Mouse (Mus musculus): Measurements from ENCODE around the gene Ppp1r3e. TPM values are rescaled to one million over a fixed set of nuclear protein-coding genes. Genes with fewer than 3 reads are reported as not detected.

The Ppp1r3e gene
- polyA plus RNA-seq, 1 experiment from 2014 or later, result 1.5 TPM

DNA sequence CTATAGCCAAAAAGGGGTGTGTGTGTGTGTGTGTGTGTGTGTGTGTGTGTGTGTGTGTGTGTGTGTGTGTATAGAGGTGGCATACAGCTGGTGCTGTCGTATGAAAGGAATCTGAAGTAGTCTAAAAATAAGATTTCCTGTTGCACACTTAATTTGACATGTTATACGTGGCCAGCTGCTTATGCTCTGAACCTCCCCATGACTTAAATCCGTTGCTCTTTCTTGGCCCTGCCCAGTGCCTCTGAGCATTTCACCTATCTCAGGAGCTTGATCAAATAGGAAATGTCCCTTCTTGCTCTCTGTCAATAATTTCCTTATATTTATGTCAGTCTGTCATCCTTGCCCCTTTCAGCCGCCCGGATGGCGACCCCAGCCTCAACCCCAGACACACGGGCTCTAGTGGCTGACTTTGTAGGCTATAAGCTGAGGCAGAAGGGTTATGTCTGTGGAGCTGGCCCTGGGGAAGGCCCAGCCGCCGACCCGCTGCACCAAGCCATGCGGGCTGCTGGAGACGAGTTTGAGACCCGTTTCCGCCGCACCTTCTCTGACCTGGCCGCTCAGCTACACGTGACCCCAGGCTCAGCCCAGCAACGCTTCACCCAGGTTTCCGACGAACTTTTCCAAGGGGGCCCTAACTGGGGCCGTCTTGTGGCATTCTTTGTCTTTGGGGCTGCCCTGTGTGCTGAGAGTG is 6.8 kb upstream of the Ppp1r3e start:
- Histone ChIP-seq H3K9me3 (ENCODE audit: control insufficient read depth, low read length) (no peaks in the 10 kb centered on the region), H3K27me3 (ENCODE audit: control insufficient read depth, insufficient read depth, low read depth, low read length) (no peaks in the 10 kb centered on the region), H3K36me3 (ENCODE audit: control insufficient read depth, insufficient read depth, low read length) (no peaks in the 10 kb centered on the region), H3K9ac (ENCODE audit: low read length) (peak overlapping the region; percentile 79), H3K4me1 (replicated peaks; ENCODE audit: control insufficient read depth, insufficient read depth, low read length) (peaks cover 9% of the 10 kb centered on the region), H3K4me2 (ENCODE audit: low read depth, low read length) (peak overlapping the region; percentile 79), H3K4me3 (ENCODE audit: low read length) (peak overlapping the region; percentile 65), H3K27ac (ENCODE audit: low read length) (peak overlapping the region; percentile 95)
- 9% methylated on average over 21 of the region's 21 CpGs for WGBS
- ATAC-seq (ENCODE audit: low read depth), result peak; percentile 35

DNA sequence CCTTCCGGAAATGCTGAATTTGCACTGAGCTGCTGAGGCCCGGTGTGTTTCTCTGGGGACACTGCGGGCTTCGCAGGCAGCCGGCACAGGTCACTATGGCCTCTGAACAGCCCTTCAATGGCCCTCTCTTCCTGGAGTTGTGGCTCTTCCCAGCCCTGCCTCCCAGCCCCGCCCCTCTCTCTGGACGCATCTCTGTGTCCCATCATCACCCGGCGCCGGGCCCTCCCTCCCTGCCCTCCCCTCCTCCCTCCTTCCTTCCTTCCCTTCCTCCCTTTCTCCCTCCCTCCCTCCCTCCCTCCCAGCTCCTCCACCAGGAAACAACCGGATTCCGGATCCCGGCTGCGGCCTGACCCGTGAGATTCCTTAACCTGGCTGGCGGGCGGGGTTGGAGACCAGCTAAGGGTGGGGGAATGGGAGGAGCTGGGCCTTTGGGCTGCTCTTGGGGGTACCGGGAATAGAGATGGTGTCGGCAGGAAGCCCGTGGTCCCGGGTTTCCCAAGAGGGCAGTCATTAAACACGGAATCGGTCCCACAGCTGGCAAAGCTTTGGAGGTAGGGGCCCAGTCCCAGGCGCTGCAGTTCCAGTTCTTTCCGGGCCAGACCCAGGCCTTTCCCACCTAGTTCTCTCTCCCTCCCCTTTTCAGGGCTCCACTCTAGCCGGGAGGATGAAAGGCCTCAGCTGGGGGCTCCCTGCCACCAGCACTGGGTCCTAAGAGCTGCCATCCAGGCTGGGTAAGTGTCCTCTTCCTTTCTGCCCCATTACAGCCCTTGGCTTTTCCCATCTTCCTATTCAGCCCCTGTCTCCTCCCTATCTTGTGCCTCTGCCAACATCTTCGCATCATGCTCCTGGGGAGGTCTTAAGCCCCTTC is 6.0 kb upstream of the Ppp1r3e start, which contains the start of the genes Bcl2l2 and Gm20521:
TSS of gene Bcl2l2 (plus strand) at position 224 of the 868 bp plus-strand sequence.
TSS of gene Gm20521 (plus strand) at position 288 of the 868 bp plus-strand sequence.
- no peaks in the 10 kb centered on the region for H3K9me3 ChIP-seq (ENCODE audit: control insufficient read depth, low read length)
- H3K4me2 ChIP-seq (ENCODE audit: low read depth, low read length), result peak within 1 kb of the TSS; percentile 79
- WGBS, result under 1% methylated on average over 26 of the region's 27 CpGs
- H3K27ac ChIP-seq (ENCODE audit: low read length), result peak within 1 kb of the TSS; percentile 95
- no peaks in the 10 kb centered on the region; the same call in 1 of the 2 replicates for H3K27me3 ChIP-seq (ENCODE audit: control insufficient read depth, insufficient read depth, low read depth, low read length)
- peak within 1 kb of the TSS; percentile 65 for H3K4me3 ChIP-seq (ENCODE audit: low read length)
- H3K36me3 ChIP-seq (ENCODE audit: control insufficient read depth, insufficient read depth, low read length), result no peaks in the 10 kb centered on the region
- peak within 1 kb of the TSS; percentile 79 for H3K9ac ChIP-seq (ENCODE audit: low read length)
- peak; percentile 92 for ATAC-seq (ENCODE audit: low read depth)
- peaks cover 9% of the 10 kb centered on the region for H3K4me1 ChIP-seq (replicated peaks; ENCODE audit: control insufficient read depth, insufficient read depth, low read length)

DNA sequence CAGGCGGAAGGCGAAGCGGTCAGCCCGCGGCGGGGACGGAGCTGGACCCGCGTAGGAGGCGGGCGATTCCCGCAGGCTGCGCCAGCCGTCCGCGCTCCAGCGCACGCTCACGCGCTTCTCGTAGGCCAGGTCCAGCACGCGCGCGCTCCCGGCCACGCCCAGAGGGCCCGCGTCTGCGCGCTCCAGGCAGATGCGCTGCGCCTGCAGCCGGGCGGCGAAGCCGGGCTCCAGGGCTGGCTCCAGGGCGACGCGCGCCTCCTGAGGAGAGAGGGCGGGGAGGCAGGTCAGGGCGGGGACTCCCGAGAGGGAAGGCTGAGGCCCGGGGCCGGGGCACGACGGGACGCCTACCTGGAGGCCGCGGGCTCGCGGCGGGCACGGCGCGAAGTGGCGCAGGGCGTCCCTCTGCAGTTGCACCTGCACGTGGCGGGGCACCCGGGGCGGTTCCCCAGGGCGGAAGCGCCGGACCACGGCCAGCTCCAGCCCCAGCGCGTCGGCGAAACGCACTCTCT is 757 bp downstream of the Ppp1r3e start:
- H3K9me3 ChIP-seq (ENCODE audit: control insufficient read depth, low read length), result no peaks in the 10 kb centered on the region
- H3K27me3 ChIP-seq (ENCODE audit: control insufficient read depth, insufficient read depth, low read depth, low read length), result peaks cover 2% of the 10 kb centered on the region; the same call in 1 of the 2 replicates
- peak overlapping the region; percentile 100 for H3K4me2 ChIP-seq (ENCODE audit: low read depth, low read length)
- no peaks in the 10 kb centered on the region for H3K36me3 ChIP-seq (ENCODE audit: control insufficient read depth, insufficient read depth, low read length)
- under 1% methylated on average over 46 of the region's 72 CpGs for WGBS
- peak overlapping the region; percentile 86 for H3K4me3 ChIP-seq (ENCODE audit: low read length)
- peak; percentile 92 for ATAC-seq (ENCODE audit: low read depth)
- H3K4me1 ChIP-seq (replicated peaks; ENCODE audit: control insufficient read depth, insufficient read depth, low read length), result peaks cover 11% of the 10 kb centered on the region; the same call in 1 of the 2 replicates
- peak overlapping the region; percentile 69 for H3K27ac ChIP-seq (ENCODE audit: low read length)
- peak overlapping the region; percentile 80 for H3K9ac ChIP-seq (ENCODE audit: low read length)

DNA sequence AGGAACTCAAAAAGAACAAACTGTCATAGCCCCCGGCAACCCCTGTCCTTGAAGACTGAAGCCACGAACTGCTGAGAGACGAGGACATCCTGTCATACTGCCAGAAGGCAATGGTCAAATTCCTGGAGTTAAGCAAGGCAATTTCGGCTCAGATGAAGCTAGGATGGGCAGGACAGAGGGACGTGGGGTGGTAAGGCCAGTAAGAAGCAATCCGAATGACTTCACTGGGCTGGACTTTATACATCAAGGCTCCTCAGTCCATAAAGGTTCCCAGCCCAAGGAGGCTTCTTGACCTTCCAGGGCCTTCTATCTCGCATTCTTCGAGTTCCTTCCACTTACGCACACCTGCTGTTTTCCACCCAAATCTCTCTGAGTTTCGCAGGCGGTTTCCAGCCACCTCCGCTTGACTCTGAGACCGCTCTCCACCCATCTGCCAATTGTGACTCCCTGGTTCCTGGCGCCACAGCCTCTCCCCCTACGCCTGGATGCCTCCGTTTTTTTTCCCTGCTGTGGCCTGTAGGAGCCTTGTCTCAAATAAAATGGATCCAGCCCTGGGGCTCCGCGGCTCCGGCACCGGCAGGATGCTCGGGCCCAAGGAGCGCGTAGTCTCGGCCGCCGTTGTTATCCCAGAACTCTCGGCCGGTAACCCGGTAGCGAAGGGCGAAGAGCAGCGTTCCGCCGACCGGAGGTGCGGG is 1.4 kb downstream of the Ppp1r3e start:
- 2% methylated on average over 36 of the region's 36 CpGs for WGBS
- Histone ChIP-seq H3K9ac (ENCODE audit: low read length) (peak overlapping the region; percentile 80), H3K9me3 (ENCODE audit: control insufficient read depth, low read length) (no peaks in the 10 kb centered on the region)

DNA sequence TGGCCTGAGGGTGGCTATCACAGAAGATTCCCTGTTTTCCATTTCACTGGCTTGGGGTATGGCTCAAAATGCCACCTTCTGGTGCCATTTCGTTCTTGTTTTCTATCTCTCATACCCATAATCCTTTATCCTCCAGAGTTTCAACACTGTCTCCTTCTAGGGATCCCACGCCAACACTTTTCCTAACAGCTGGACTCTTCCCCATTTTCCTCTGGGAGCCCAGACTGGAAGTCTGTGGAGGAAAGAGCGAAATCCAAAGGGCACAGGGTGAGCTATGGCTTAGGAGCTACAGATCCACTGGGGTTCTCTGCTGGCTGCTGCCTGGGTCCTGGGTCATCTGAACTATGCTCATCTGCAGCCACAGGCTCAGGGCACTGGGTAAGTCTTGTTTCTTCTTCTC is 3.2 kb downstream of the Ppp1r3e start:
- peaks cover 2% of the 10 kb centered on the region; the same call in 1 of the 2 replicates for H3K27me3 ChIP-seq (ENCODE audit: control insufficient read depth, insufficient read depth, low read depth, low read length)
- ATAC-seq (ENCODE audit: low read depth), result no peak
- no peak overlapping the region for H3K27ac ChIP-seq (ENCODE audit: low read length)
- H3K9ac ChIP-seq (ENCODE audit: low read length), result no peak overlapping the region
- WGBS, result 81% methylated on average over 3 of the region's 3 CpGs
- no peak overlapping the region for H3K4me3 ChIP-seq (ENCODE audit: low read length)
- H3K9me3 ChIP-seq (ENCODE audit: control insufficient read depth, low read length), result no peaks in the 10 kb centered on the region
- peaks cover 11% of the 10 kb centered on the region; the same call in 1 of the 2 replicates for H3K4me1 ChIP-seq (replicated peaks; ENCODE audit: control insufficient read depth, insufficient read depth, low read length)
- no peaks in the 10 kb centered on the region for H3K36me3 ChIP-seq (ENCODE audit: control insufficient read depth, insufficient read depth, low read length)
- no peak overlapping the region for H3K4me2 ChIP-seq (ENCODE audit: low read depth, low read length)

More for the DNA sequence above, 1.4 kb downstream of the Ppp1r3e start:
- Histone ChIP-seq H3K36me3 (ENCODE audit: control insufficient read depth, insufficient read depth, low read length) (no peaks in the 10 kb centered on the region), H3K27ac (ENCODE audit: low read length) (peak overlapping the region; percentile 69; the same call in 1 of the 2 replicates), H3K4me1 (replicated peaks; ENCODE audit: control insufficient read depth, insufficient read depth, low read length) (peaks cover 11% of the 10 kb centered on the region; the same call in 1 of the 2 replicates), H3K4me2 (ENCODE audit: low read depth, low read length) (peak overlapping the region; percentile 100), H3K4me3 (ENCODE audit: low read length) (peak overlapping the region; percentile 86), H3K27me3 (ENCODE audit: control insufficient read depth, insufficient read depth, low read depth, low read length) (peaks cover 2% of the 10 kb centered on the region; the same call in 1 of the 2 replicates)
- peak; percentile 36 for ATAC-seq (ENCODE audit: low read depth)

DNA sequence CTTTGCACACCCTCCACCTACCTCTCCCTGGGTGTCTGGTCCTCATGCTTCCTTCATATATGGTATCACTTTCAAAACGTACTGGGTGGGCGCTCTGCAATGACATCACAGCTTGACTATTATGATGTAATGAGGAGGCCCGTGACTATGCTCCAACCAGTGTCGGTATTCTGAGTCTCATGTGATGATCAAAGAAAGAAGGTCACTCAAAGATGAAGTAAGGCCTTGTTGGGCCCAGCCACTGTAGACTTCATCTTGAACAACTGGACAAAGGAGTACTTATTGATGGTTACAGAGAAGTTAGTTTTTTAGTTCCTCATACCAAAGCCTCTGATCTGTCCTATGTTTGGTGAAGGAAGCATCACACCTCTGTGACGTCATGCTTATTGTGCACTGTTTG is 6.5 kb downstream of the Ppp1r3e start, which contains the start of gene Homez:
TSS of gene Homez (minus strand) at position 101 of the 400 bp plus-strand sequence.
- H3K27ac ChIP-seq (ENCODE audit: low read length), result no peak within 1 kb of the TSS
- H3K4me1 ChIP-seq (replicated peaks; ENCODE audit: control insufficient read depth, insufficient read depth, low read length), result peaks cover 4% of the 10 kb centered on the region; the same call in 1 of the 2 replicates
- H3K36me3 ChIP-seq (ENCODE audit: control insufficient read depth, insufficient read depth, low read length), result no peaks in the 10 kb centered on the region
- H3K27me3 ChIP-seq (ENCODE audit: control insufficient read depth, insufficient read depth, low read depth, low read length), result no peaks in the 10 kb centered on the region
- no peak within 1 kb of the TSS for H3K4me3 ChIP-seq (ENCODE audit: low read length)
- no peaks in the 10 kb centered on the region; the same call in 1 of the 2 replicates for H3K9me3 ChIP-seq (ENCODE audit: control insufficient read depth, low read length)
- no peak for ATAC-seq (ENCODE audit: low read depth)
- H3K9ac ChIP-seq (ENCODE audit: low read length), result no peak within 1 kb of the TSS
- no peak within 1 kb of the TSS for H3K4me2 ChIP-seq (ENCODE audit: low read depth, low read length)
- 89% methylated on average over 5 of the region's 5 CpGs for WGBS

DNA sequence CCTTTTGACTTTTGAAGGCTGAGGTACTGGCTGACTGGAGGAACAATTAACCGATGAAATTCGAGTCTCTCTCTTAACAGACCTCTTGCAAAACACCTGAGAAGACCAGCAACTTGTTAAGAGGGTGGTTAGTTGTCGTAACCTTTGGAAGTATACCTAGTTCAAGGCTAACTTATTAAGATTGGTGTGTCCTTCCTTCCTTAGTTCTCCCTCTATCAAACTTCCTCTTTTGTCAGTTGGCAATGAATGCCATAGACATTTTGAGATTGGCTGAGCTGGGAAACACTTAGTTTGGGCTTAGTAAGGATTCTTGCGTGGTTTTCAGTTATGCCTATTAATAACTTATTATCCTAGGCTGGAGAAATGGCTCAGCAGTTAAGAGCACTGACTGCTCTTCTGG is 9.3 kb downstream of the Ppp1r3e start:
- Histone ChIP-seq H3K27ac (ENCODE audit: low read length) (no peak overlapping the region), H3K4me3 (ENCODE audit: low read length) (no peak overlapping the region), H3K4me2 (ENCODE audit: low read depth, low read length) (no peak overlapping the region), H3K9me3 (ENCODE audit: control insufficient read depth, low read length) (no peaks in the 10 kb centered on the region; the same call in 1 of the 2 replicates), H3K27me3 (ENCODE audit: control insufficient read depth, insufficient read depth, low read depth, low read length) (no peaks in the 10 kb centered on the region), H3K9ac (ENCODE audit: low read length) (no peak overlapping the region), H3K36me3 (ENCODE audit: control insufficient read depth, insufficient read depth, low read length) (no peaks in the 10 kb centered on the region), H3K4me1 (replicated peaks; ENCODE audit: control insufficient read depth, insufficient read depth, low read length) (peaks cover 3% of the 10 kb centered on the region; the same call in 1 of the 2 replicates)
- 80% methylated on average over 4 of the region's 4 CpGs for WGBS
- ATAC-seq (ENCODE audit: low read depth), result no peak

DNA sequence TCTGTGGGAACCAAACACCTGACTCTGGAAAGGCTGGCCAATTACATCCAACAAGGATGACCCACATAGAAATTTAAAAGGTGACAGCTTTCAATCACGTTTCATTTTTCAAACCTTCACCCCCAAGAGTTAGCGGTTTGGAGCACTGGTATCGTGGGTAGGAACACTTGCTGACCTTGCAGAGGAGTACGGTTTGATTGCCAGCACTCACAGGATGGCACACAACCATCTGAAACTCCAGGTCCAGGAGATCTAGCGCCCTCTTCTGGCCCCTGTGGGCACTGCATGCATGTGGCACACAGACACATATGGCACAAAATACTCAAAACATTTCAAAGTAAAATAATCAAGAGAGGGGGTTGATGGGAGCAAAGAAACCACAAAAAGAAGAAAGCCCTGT is 10.4 kb downstream of the Ppp1r3e start:
- Histone ChIP-seq H3K4me2 (ENCODE audit: low read depth, low read length) (no peak overlapping the region), H3K9me3 (ENCODE audit: control insufficient read depth, low read length) (no peaks in the 10 kb centered on the region; the same call in 1 of the 2 replicates), H3K36me3 (ENCODE audit: control insufficient read depth, insufficient read depth, low read length) (no peaks in the 10 kb centered on the region), H3K4me3 (ENCODE audit: low read length) (no peak overlapping the region), H3K27ac (ENCODE audit: low read length) (no peak overlapping the region), H3K27me3 (ENCODE audit: control insufficient read depth, insufficient read depth, low read depth, low read length) (no peaks in the 10 kb centered on the region), H3K9ac (ENCODE audit: low read length) (no peak overlapping the region), H3K4me1 (replicated peaks; ENCODE audit: control insufficient read depth, insufficient read depth, low read length) (peaks cover 3% of the 10 kb centered on the region; the same call in 1 of the 2 replicates)
- 52% methylated on average over 5 of the region's 5 CpGs for WGBS
- no peak for ATAC-seq (ENCODE audit: low read depth)

Data from lung, embryonic 16.5 days (tissue).